Mouse (Mus musculus) embryonic facial prominence, embryonic 15.5 days (tissue): Measurements from ENCODE around the gene Htr5a. TPM values are rescaled to one million over a fixed set of nuclear protein-coding genes. Genes with fewer than 3 reads are reported as not detected.

Source experiments
- ATAC-seq: fragments of 200-750 bp; cut with Nextera tagmentation; 2 replicates; pipeline ENCODE4 v1.8.0; 2017; ENCODE audit warnings: low read depth, moderate TSS enrichment; ENCODE audit not compliant: insufficient number of reproducible peaks, low FRiP score, low TSS enrichment
- H3K27ac ChIP-seq: fragments of 300-500 bp; sonication (generic); replicated peaks from 2 replicates; pipeline ENCODE4 v1.5.1; 2015; ENCODE audit warnings: mild to moderate bottlenecking, inconsistent platforms
- H3K27me3 ChIP-seq: fragments of 300-500 bp; sonication (generic); 2 replicates; pipeline ENCODE4 v1.6.1; 2015; ENCODE audit warnings: inconsistent platforms
- H3K36me3 ChIP-seq: fragments of 300-500 bp; sonication (generic); 2 replicates; pipeline ENCODE4 v1.6.1; 2015; ENCODE audit warnings: mild to moderate bottlenecking, inconsistent platforms
- H3K4me1 ChIP-seq: fragments of 300-500 bp; sonication (generic); 2 replicates; pipeline ENCODE4 v1.6.1; 2015; ENCODE audit warnings: inconsistent platforms
- H3K4me2 ChIP-seq: fragments of 300-500 bp; sonication (generic); replicated peaks from 2 replicates; pipeline ENCODE4 v1.6.1; 2015; ENCODE audit warnings: mild to moderate bottlenecking, inconsistent platforms
- H3K4me3 ChIP-seq: fragments of 300-500 bp; sonication (generic); replicated peaks from 2 replicates; pipeline ENCODE4 v1.5.1; 2015; ENCODE audit warnings: mild to moderate bottlenecking, inconsistent platforms
- H3K9ac ChIP-seq: fragments of 300-500 bp; sonication (generic); 2 replicates; pipeline ENCODE4 v1.6.1; 2015; ENCODE audit warnings: inconsistent platforms
- H3K9me3 ChIP-seq: fragments of 300-500 bp; sonication (generic); replicated peaks from 2 replicates; pipeline ENCODE4 v1.6.1; 2016; ENCODE audit warnings: inconsistent platforms
- WGBS: fragments of 180-500 bp; shearing (Covaris S2); methylation state at CpG from one replicate; pipeline ENCODE4 v1.1.7; 2015; 5-methylcytosine and 5-hydroxymethylcytosine counted together
- polyA plus RNA-seq: library from polyadenylated mRNA; unstranded; fragments of >200 nt; fragmentation: Nextera tagmentation; extraction: Ambion mirVana; gene quantifications from 2 replicates; pipeline ENCODE4 v1.2.1, GENCODE M21; 2015

Gene Htr5a
- polyA plus RNA-seq = not detected in 2 replicates

- Histone ChIP-seq H3K36me3 (no peaks in the 10 kb centered on the region), H3K4me3 (no peak within 1 kb of the TSS), H3K4me2 (0 out of 2 replicates have a peak within 1 kb of the TSS, but pooled peaks have one; percentile 4), H3K27ac (no peak within 1 kb of the TSS), H3K4me1 (0 out of 2 replicates have a peak, but pooled peaks cover 3% of the 10 kb centered on the region), H3K9me3 (no peaks in the 10 kb centered on the region), H3K9ac (no peak within 1 kb of the TSS), H3K27me3 (peaks cover 16% of the 10 kb centered on the region)
- 4% methylated on average over 25 of the region's 25 CpGs for WGBS
- ATAC-seq = peak; percentile 34; the same call in 1 of the 2 replicates
Observed at GRCm38 (mm10) chr5:27841701-27842295, at the start of gene Htr5a. Gene Htr5a (plus strand): TSS chr5:27842149.

GRCm38 (mm10) chr5:27792173-27792470 lies 49.8 kb upstream of the Htr5a start:
- Histone ChIP-seq H3K27ac (peak overlapping the region; percentile 94), H3K36me3 (peaks cover 15% of the 10 kb centered on the region; the same call in 1 of the 2 replicates), H3K9me3 (no peaks in the 10 kb centered on the region), H3K4me3 (peak overlapping the region; percentile 84), H3K9ac (peak overlapping the region; percentile 86), H3K4me1 (peaks cover 17% of the 10 kb centered on the region), H3K4me2 (peak overlapping the region; percentile 72), H3K27me3 (no peaks in the 10 kb centered on the region)
- no peak for ATAC-seq
- WGBS = 12% methylated on average over 8 of the region's 8 CpGs

GRCm38 (mm10) chr5:27792531-27793205 lies 49.3 kb upstream of the Htr5a start:
- no peak overlapping the region for H3K9ac ChIP-seq

GRCm38 (mm10) chr5:27793923-27794322 lies 48.0 kb upstream of the Htr5a start:
- no peaks in the 10 kb centered on the region for H3K27me3 ChIP-seq
- no peak overlapping the region for H3K27ac ChIP-seq
- H3K9me3 ChIP-seq = no peaks in the 10 kb centered on the region
- no peak for ATAC-seq
- no peaks in the 10 kb centered on the region for H3K36me3 ChIP-seq
- H3K4me2 ChIP-seq = no peak overlapping the region
- H3K9ac ChIP-seq = no peak overlapping the region
- 10% methylated on average over 1 of the region's 1 CpGs for WGBS
- no peak overlapping the region for H3K4me3 ChIP-seq
- peaks cover 17% of the 10 kb centered on the region for H3K4me1 ChIP-seq

More at GRCm38 (mm10) chr5:27792531-27793205, 49.3 kb upstream of the Htr5a start:
- 40% methylated on average over 9 of the region's 9 CpGs for WGBS
- Histone ChIP-seq H3K36me3 (peaks cover 9% of the 10 kb centered on the region; the same call in 1 of the 2 replicates), H3K9me3 (no peaks in the 10 kb centered on the region), H3K27ac (no peak overlapping the region), H3K27me3 (no peaks in the 10 kb centered on the region), H3K4me1 (peaks cover 17% of the 10 kb centered on the region), H3K4me3 (peak overlapping the region; percentile 84), H3K4me2 (peak overlapping the region; percentile 72)
- no peak for ATAC-seq

DNA sequence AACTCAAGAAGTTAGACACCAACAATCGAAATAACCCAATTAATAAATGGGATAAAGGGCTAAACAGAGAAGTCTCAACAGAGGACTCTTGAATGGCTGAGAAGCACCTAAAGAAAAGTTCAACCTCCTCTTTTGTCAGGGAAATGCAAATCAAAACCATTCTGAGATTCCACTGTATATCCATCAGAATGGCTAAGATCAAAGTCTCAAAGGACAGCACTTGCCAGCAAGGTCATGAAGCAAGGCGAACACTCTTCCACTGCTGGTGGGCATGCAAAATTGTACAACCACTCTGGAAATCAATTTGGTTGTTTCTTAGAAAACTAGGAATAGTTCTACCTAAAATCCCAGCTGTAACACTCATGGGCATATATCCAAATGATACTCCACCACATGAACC lies 27.7 kb upstream of the Htr5a start:
- no peaks in the 10 kb centered on the region for H3K36me3 ChIP-seq
- WGBS = 78% methylated on average over 2 of the region's 2 CpGs
- ATAC-seq = no peak

GRCm38 (mm10) chr5:27818840-27819672 lies 22.9 kb upstream of the Htr5a start:
- H3K27ac ChIP-seq = no peak overlapping the region
- H3K36me3 ChIP-seq = no peaks in the 10 kb centered on the region
- H3K4me1 ChIP-seq = no peaks in the 10 kb centered on the region
- no peaks in the 10 kb centered on the region for H3K9me3 ChIP-seq
- no peaks in the 10 kb centered on the region for H3K27me3 ChIP-seq
- no peak for ATAC-seq
- no peak overlapping the region for H3K4me3 ChIP-seq
- no peak overlapping the region for H3K9ac ChIP-seq
- no peak overlapping the region for H3K4me2 ChIP-seq
- 55% methylated on average over 3 of the region's 3 CpGs for WGBS

More for the DNA sequence above, 27.7 kb upstream of the Htr5a start:
- Histone ChIP-seq H3K27ac (no peak overlapping the region), H3K4me3 (no peak overlapping the region), H3K4me2 (no peak overlapping the region), H3K27me3 (no peaks in the 10 kb centered on the region), H3K9me3 (no peaks in the 10 kb centered on the region), H3K9ac (no peak overlapping the region), H3K4me1 (no peaks in the 10 kb centered on the region)

DNA sequence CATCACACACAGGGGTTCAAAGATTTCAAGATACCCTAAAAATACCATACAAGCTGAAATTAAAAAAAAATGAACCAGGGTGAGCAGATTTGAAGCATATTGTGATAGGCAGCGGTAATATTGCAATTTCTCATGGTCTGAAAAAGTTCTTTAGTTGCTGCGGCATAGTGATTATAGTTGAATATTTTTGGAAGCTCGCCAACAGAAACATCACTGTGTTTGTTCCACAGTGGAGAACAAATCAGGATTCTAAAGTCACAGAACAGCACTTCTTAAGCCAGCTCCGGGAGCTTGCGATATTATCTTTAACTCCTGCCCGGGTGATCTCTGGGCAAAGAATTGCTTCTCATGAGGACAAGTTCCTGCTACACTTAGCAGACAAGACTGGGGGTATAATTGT lies 20.8 kb upstream of the Htr5a start:
- H3K9me3 ChIP-seq = no peaks in the 10 kb centered on the region
- no peak overlapping the region for H3K27ac ChIP-seq
- no peaks in the 10 kb centered on the region for H3K27me3 ChIP-seq
- H3K9ac ChIP-seq = no peak overlapping the region
- ATAC-seq = no peak
- WGBS = 37% methylated on average over 6 of the region's 6 CpGs
- H3K4me3 ChIP-seq = no peak overlapping the region
- no peaks in the 10 kb centered on the region for H3K4me1 ChIP-seq
- no peak overlapping the region for H3K4me2 ChIP-seq
- no peaks in the 10 kb centered on the region for H3K36me3 ChIP-seq

DNA sequence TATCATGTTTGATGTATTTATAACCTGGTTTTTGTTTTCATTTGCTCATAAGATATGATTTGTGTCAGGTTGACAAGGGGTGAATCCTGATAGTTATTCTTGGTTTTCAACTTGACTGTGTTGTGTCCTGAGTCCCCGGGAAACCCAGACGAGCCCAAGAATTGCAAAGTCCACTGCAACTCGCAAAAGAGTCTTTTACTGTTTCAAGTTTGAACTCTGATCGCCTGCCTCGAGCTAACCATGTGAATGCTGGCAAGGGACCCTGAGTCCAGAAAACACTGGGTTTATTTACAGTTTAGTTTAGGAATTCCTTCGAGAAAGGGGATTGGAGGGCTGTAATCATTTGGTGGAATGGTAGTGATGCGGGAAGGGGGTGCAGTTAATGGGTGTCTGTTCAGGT lies 14.0 kb upstream of the Htr5a start:
- ATAC-seq = no peak
- WGBS = 75% methylated on average over 7 of the region's 7 CpGs

GRCm38 (mm10) chr5:27835096-27835495 lies 6.9 kb upstream of the Htr5a start:
- ATAC-seq = no peak
- Histone ChIP-seq H3K27me3 (no peaks in the 10 kb centered on the region), H3K9ac (no peak overlapping the region), H3K27ac (no peak overlapping the region), H3K4me3 (no peak overlapping the region), H3K9me3 (no peaks in the 10 kb centered on the region), H3K36me3 (no peaks in the 10 kb centered on the region), H3K4me1 (no peaks in the 10 kb centered on the region), H3K4me2 (no peak overlapping the region)
- WGBS = 86% methylated on average over 2 of the region's 2 CpGs

More for the DNA sequence above, 14.0 kb upstream of the Htr5a start:
- Histone ChIP-seq H3K36me3 (no peaks in the 10 kb centered on the region), H3K4me2 (no peak overlapping the region), H3K9ac (no peak overlapping the region), H3K9me3 (no peaks in the 10 kb centered on the region), H3K27ac (no peak overlapping the region), H3K4me3 (no peak overlapping the region), H3K27me3 (no peaks in the 10 kb centered on the region), H3K4me1 (no peaks in the 10 kb centered on the region)

- Histone ChIP-seq H3K9ac (no peak overlapping the region), H3K4me3 (no peak overlapping the region), H3K9me3 (no peaks in the 10 kb centered on the region), H3K4me2 (no peak overlapping the region), H3K36me3 (no peaks in the 10 kb centered on the region), H3K27me3 (peaks cover 16% of the 10 kb centered on the region), H3K27ac (no peak overlapping the region), H3K4me1 (0 out of 2 replicates have a peak, but pooled peaks cover 3% of the 10 kb centered on the region)
- no peak for ATAC-seq
- 52% methylated on average over 4 of the region's 4 CpGs for WGBS
Observed at GRCm38 (mm10) chr5:27838061-27838460, 3.9 kb upstream of the Htr5a start.

DNA sequence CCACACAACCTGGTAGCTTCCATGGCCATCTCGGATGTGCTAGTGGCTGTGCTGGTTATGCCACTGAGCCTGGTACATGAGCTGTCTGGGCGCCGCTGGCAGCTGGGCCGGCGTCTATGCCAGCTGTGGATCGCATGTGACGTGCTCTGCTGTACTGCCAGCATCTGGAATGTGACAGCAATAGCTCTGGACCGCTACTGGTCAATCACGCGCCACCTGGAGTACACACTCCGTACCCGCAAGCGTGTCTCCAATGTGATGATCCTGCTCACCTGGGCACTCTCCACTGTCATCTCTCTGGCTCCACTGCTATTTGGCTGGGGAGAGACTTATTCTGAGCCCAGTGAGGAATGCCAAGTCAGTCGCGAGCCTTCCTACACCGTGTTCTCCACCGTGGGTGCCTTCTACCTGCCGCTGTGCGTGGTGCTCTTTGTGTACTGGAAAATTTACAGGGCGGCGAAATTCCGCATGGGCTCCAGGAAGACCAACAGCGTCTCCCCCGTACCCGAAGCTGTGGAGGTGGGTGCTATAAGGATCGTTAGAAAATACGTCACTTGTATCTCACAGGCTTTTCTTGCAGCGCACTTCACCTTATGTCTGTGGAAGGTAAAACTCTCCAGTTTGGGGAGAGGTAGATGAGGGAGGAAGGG lies 847 bp downstream of the Htr5a start:
- Histone ChIP-seq H3K9me3 (no peaks in the 10 kb centered on the region), H3K4me2 (no peak overlapping the region), H3K27me3 (peaks cover 16% of the 10 kb centered on the region), H3K36me3 (no peaks in the 10 kb centered on the region), H3K9ac (no peak overlapping the region), H3K27ac (no peak overlapping the region), H3K4me1 (0 out of 2 replicates have a peak, but pooled peaks cover 3% of the 10 kb centered on the region), H3K4me3 (no peak overlapping the region)
- WGBS = 73% methylated on average over 28 of the region's 28 CpGs
- no peak for ATAC-seq
